Mouse (Mus musculus) G1E (cell line): ENCODE results near the gene Insc. TPM values are rescaled to one million over a fixed set of nuclear protein-coding genes. Genes with fewer than 3 reads are reported as not detected.

Experiments used
- ATAC-seq: 2 replicates; pipeline ENCODE4 v1.8.0; 2016; ENCODE audit warnings: mild to moderate bottlenecking; ENCODE audit not compliant: insufficient number of reproducible peaks, poor library complexity, low FRiP score, severe bottlenecking; ENCODE audit errors: extremely low read depth
- DNase-seq: peaks from one replicate; pipeline ENCODE4 v3.0.0; 2012; ENCODE audit warnings: low spot score
- H3K27me3 ChIP-seq: 2 replicates; pipeline ENCODE4 v1.6.1; 2012; ENCODE audit warnings: mild to moderate bottlenecking, low read length, inconsistent platforms; ENCODE audit not compliant: insufficient read depth
- H3K36me3 ChIP-seq: replicated peaks from 2 replicates; pipeline ENCODE3; 2012; ENCODE audit warnings: mild to moderate bottlenecking, inconsistent platforms
- H3K4me1 ChIP-seq: 2 replicates; pipeline ENCODE4 v1.6.1; 2012; ENCODE audit warnings: low read depth, low read length, inconsistent platforms, mixed read lengths; ENCODE audit not compliant: insufficient read depth
- H3K4me3 ChIP-seq: 2 replicates; pipeline ENCODE4 v1.5.1; 2012; ENCODE audit warnings: low read depth, mild to moderate bottlenecking, inconsistent platforms, low read length, moderate library complexity, mixed read lengths
- H3K9me3 ChIP-seq: replicated peaks from 2 replicates; pipeline ENCODE4 v1.6.1; 2012; ENCODE audit warnings: inconsistent platforms
- CTCF ChIP-seq: IDR thresholded peaks from 2 replicates; pipeline ENCODE4 v1.5.1; 2012; ENCODE audit warnings: low read depth, low read length, inconsistent platforms, mixed read lengths
- GATA1 ChIP-seq: IDR thresholded peaks from 2 replicates; pipeline ENCODE4 v1.6.1; 2012; ENCODE audit warnings: borderline replicate concordance, low read length, inconsistent platforms, mixed read lengths
- GATA2 ChIP-seq: IDR thresholded peaks from 2 replicates; pipeline ENCODE4 v1.6.1; 2012; ENCODE audit warnings: low read depth, low read length, inconsistent platforms, borderline replicate concordance
- POLR2AphosphoS5 ChIP-seq: IDR thresholded peaks from 2 replicates; pipeline ENCODE4 v1.6.1; 2012; ENCODE audit warnings: low read depth, low read length, inconsistent platforms; ENCODE audit not compliant: insufficient replicate concordance
- TAL1 ChIP-seq: conservative IDR thresholded peaks from 2 replicates; pipeline ENCODE4 v1.6.1; 2012; ENCODE audit warnings: low read depth, low read length, inconsistent platforms, mixed read lengths
- polyA plus RNA-seq: library from polyadenylated mRNA; stranded (reverse); fragments of >175 nt; gene quantifications from 2 replicates; pipeline ENCODE4 v1.2.3, GENCODE M21; 2012
- total RNA-seq, 2 experiments: library from RNA; stranded (forward) in 1 of 2; stranded (reverse) in 1 of 2; fragments of 200-1000 nt in 1 of 2; fragments of >200 nt in 1 of 2; fragmentation: Nextera tagmentation in 1 of 2; gene quantifications; 2 replicates each; pipeline ENCODE4 v1.2.3; 2014 to 2017

Insc gene
- total and polyA plus RNA-seq, 3 experiments, result not detected

GRCm38 (mm10) chr7:114754196-114754595 is 10.7 kb downstream of the Insc start:
- Histone ChIP-seq H3K4me1 (no peaks in the 10 kb centered on the region), H3K9me3 (no peaks in the 10 kb centered on the region), H3K4me3 (no peak overlapping the region), H3K27me3 (no peaks in the 10 kb centered on the region), H3K36me3 (no peaks in the 10 kb centered on the region)
- ATAC-seq (no peak), DNase-seq (no peak)
- TF ChIP-seq GATA1 (no peak), CTCF (no peak), POLR2AphosphoS5 (no peak), TAL1 (no peak), GATA2 (no peak)

GRCm38 (mm10) chr7:114754626-114755025 is 11.1 kb downstream of the Insc start:
- no peaks in the 10 kb centered on the region for H3K36me3 ChIP-seq
- no peaks in the 10 kb centered on the region for H3K9me3 ChIP-seq
- no peak for DNase-seq
- TF ChIP-seq CTCF, result no peak
- no peak overlapping the region for H3K4me3 ChIP-seq
- no peaks in the 10 kb centered on the region for H3K27me3 ChIP-seq
- H3K4me1 ChIP-seq, result no peaks in the 10 kb centered on the region
- ATAC-seq, result no peak

- no peaks in the 10 kb centered on the region for H3K9me3 ChIP-seq
- ATAC-seq, result no peak
- TF ChIP-seq CTCF, result no peak
- TF ChIP-seq POLR2AphosphoS5, result no peak
- no peak for TF ChIP-seq GATA2
- no peaks in the 10 kb centered on the region for H3K4me1 ChIP-seq
- DNase-seq, result no peak
- H3K27me3 ChIP-seq, result no peaks in the 10 kb centered on the region
- no peaks in the 10 kb centered on the region for H3K36me3 ChIP-seq
- no peak overlapping the region for H3K4me3 ChIP-seq
These were observed 19.2 kb downstream of the Insc start for GRCm38 (mm10) chr7:114762660-114763059.

- Histone ChIP-seq H3K36me3 (no peaks in the 10 kb centered on the region), H3K4me1 (no peaks in the 10 kb centered on the region), H3K27me3 (peaks cover 10% of the 10 kb centered on the region; the same call in 1 of the 2 replicates), H3K4me3 (no peak overlapping the region), H3K9me3 (no peaks in the 10 kb centered on the region)
- ATAC-seq (no peak), DNase-seq (no peak)
- TF ChIP-seq POLR2AphosphoS5 (no peak), GATA2 (no peak), CTCF (no peak), TAL1 (no peak), GATA1 (no peak)
These were observed 21.8 kb downstream of the Insc start for GRCm38 (mm10) chr7:114765273-114765672.

GRCm38 (mm10) chr7:114766523-114766922 is 23.0 kb downstream of the Insc start:
- DNase-seq (no peak), ATAC-seq (no peak)
- Histone ChIP-seq H3K4me1 (no peaks in the 10 kb centered on the region), H3K27me3 (peaks cover 10% of the 10 kb centered on the region; the same call in 1 of the 2 replicates), H3K36me3 (no peaks in the 10 kb centered on the region), H3K9me3 (no peaks in the 10 kb centered on the region), H3K4me3 (no peak overlapping the region)
- TF ChIP-seq GATA2, result no peak
- TF ChIP-seq GATA1, result no peak
- no peak for TF ChIP-seq POLR2AphosphoS5
- no peak for TF ChIP-seq TAL1
- TF ChIP-seq CTCF, result no peak

GRCm38 (mm10) chr7:114768516-114768915 is 25.0 kb downstream of the Insc start:
- ATAC-seq (no peak), DNase-seq (no peak)
- H3K4me1 ChIP-seq, result no peaks in the 10 kb centered on the region
- no peaks in the 10 kb centered on the region for H3K9me3 ChIP-seq
- peaks cover 10% of the 10 kb centered on the region; the same call in 1 of the 2 replicates for H3K27me3 ChIP-seq
- H3K4me3 ChIP-seq, result no peak overlapping the region
- no peaks in the 10 kb centered on the region for H3K36me3 ChIP-seq
- TF ChIP-seq GATA2, result no peak
- TF ChIP-seq CTCF, result no peak
- TF ChIP-seq GATA1, result no peak
- TF ChIP-seq TAL1, result no peak
- TF ChIP-seq POLR2AphosphoS5, result no peak

GRCm38 (mm10) chr7:114769041-114769440 is 25.5 kb downstream of the Insc start:
- Histone ChIP-seq H3K4me3 (no peak overlapping the region), H3K36me3 (no peaks in the 10 kb centered on the region), H3K9me3 (no peaks in the 10 kb centered on the region), H3K4me1 (no peaks in the 10 kb centered on the region), H3K27me3 (peaks cover 10% of the 10 kb centered on the region; the same call in 1 of the 2 replicates)
- ATAC-seq, result no peak
- TF ChIP-seq GATA1 (no peak), GATA2 (no peak), CTCF (no peak), TAL1 (no peak), POLR2AphosphoS5 (no peak)
- DNase-seq, result no peak
